24 mouse cellular contexts compared by ENCODE assay signal in the genomic region with DNA sequence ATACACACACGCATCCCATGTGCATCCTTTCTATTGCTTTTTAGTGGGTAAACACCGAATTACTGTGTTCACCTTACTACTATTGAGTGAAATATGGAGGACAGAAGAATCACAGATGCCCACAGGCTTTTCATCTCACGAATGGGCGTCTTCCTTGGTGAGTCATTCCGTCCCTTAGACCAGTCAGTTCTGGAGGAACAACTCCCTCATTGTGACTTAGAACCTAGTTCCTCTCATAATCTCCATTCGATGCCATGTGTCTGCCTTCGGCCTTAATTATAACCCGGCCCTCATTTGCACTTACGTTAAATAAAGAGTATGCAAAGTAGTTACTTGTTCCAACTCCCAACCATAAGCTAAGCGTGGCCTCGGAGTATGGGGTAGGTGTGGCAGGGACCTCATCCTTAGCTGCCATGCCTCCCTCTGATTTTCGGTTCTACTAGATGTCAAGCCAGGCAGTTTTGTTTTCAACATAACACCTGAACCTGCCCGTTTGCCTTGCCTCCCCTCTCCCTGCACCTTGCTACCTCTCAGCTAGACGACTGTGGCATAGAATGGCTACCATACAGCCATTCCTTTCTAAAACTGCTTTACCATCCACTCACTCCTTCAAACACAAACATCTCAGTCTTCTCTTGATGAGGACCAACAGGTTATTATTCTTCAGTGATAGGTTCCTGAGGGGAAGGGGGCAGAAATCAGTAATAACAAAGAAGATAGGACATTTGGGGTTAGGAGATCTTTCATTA.
"Had no signal": no experiment of that assay in that cellular context is flagged by ENCODE, and none has a peak within 500 bp of the region (broad histone marks: within the 10 kb centered on the region; RNA-seq: fewer than 3 reads in every experiment).

No protein-coding gene starts in this region.

- H3K27me3 ChIP-seq: heart, embryonic 13.5 days; heart, embryonic 15.5 days; hindbrain, embryonic 12.5 days; kidney, embryonic 15.5 days; limb, embryonic 12.5 days had no signal

- H3K27ac ChIP-seq: gastrocnemius, adult 2 months; heart, adult 2 months; heart, embryonic 13.5 days; heart, embryonic 15.5 days; hindbrain, embryonic 10.5 days; hindbrain, embryonic 14.5 days; kidney, embryonic 15.5 days; kidney, postnatal 0 days; layer of hippocampus, adult 2 months; left cerebral cortex, adult 2 months; limb, embryonic 10.5 days; limb, embryonic 12.5 days had no signal

- DNase-seq: gastrocnemius, adult 2 months; gastrocnemius, postnatal 14 days; gastrocnemius, postnatal 36 days; heart, adult 11 months; heart, adult 2 months; heart, postnatal 14 days; heart, postnatal 36 days; kidney, adult 11 months; kidney, adult 2 months; kidney, adult 9 months; kidney, postnatal 14 days; kidney, postnatal 36 days; liver had no signal

- H3K4me1 ChIP-seq: heart, embryonic 13.5 days; heart, embryonic 15.5 days; hindbrain, embryonic 12.5 days had no signal

- H3K4me3 ChIP-seq: gastrocnemius, adult 2 months; heart, adult 2 months; heart, embryonic 13.5 days; heart, embryonic 15.5 days; hindbrain, embryonic 10.5 days; hindbrain, embryonic 12.5 days; kidney, embryonic 15.5 days; layer of hippocampus, adult 2 months; left cerebral cortex, adult 2 months; limb, embryonic 10.5 days; limb, embryonic 12.5 days had no signal
